Mouse (Mus musculus): Measurements from ENCODE around the gene Slit2.

GRCm38 (mm10) chr5:48187819-48188218 is 204.9 kb downstream of the Slit2 start:
- TF ChIP-seq CTCF (IDR thresholded peaks at IDR 0.05; ENCODE audit: low read depth, low read length) (no peak), POLR2A (IDR thresholded peaks at IDR 0.05; ENCODE audit: extremely low read depth, insufficient read depth, low read length) (no peak)
